Mouse (Mus musculus) mouse embryonic stem cell (cell line): Measurements from ENCODE around the gene Olfr571.

ENCODE experiments used
- in situ Hi-C, 2 experiments: fragments of 300-500 bp; cut with MboI; formaldehyde crosslinking; loops; 1 replicate in 1 of 2; 3 replicates in 1 of 2; pipeline ENCODE4 v1.14.3; 2019 to 2020; ENCODE audit warnings: low sequenced_read_pairs in 2 of 2, low pct_unique_long_range_greater_than_20kb in 1 of 2, mixed read lengths in 1 of 2; ENCODE audit not compliant: unreplicated experiment in 1 of 2

Gene Olfr571

DNA sequence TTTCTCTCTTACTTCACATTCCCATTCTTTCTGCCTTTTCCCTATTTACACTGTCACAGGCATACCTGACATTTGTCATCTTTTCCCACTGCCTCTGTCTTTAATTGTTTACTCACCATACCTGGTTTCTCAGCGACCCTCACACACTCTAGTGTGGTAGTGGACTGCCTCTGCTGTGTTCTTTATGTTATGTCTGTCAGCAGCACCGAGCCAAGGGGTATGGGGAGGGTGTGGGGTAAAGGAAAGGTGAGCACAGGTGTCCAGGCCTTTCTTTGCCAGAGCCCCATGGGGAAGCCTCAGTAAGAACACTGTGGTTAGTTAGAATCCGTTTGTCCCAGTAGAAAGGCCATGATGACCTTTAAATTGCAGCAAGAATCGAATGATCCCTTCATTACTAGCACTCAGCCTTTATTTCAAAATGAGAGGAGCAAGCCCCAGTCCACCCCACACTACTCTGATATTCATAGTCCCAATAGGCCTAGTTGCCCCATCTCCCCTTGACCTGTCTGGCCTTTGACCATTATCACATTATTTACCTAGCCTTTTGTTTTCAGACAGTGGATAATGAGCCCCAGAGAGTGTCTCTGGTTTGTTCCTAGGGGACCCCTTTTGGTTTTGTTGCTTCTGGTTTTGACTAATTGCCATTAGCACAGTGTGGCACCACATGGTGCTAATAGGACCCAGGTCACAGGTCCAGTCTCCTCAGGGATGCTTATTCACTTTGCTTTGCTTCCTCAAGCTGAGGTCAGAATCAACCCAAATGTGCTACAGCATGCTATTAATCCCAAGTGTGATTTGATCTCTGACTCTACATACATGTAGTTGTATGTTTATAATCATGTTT lies at the start of gene Olfr571:
Gene Olfr571 (minus strand): TSS at position 505 of the 844 bp plus-strand sequence.
- in situ Hi-C loops = loop anchor here (10.0 to 25.0 kb wide), 3 partner anchors 222 to 405 kb away; partner anchors contain the start of gene Olfr557 (in 1 of the 2)

DNA sequence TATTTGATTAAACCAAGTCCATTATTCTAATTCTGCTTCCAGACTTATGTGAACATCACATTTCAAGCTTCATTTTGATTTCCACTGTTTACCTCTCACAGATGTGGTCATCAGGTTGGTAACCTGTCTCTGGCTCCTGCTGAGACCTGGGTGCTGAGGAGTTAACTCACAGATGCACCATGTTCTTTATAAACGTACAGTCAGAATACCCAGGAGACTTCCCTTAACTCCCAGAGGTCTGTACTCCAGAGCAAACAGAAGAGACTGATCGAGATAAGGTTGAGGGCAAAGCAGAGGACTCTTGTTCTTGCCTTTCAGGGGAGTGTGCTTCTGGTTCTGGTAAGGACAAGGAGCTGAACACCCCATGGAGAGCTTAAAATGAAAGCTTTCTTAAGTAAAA lies 45.0 kb upstream of the Olfr571 start, which contains the start of gene Olfr576:
Gene Olfr576 (plus strand): TSS at position 301 of the 400 bp plus-strand sequence.
- in situ Hi-C loops = no loop called here

DNA sequence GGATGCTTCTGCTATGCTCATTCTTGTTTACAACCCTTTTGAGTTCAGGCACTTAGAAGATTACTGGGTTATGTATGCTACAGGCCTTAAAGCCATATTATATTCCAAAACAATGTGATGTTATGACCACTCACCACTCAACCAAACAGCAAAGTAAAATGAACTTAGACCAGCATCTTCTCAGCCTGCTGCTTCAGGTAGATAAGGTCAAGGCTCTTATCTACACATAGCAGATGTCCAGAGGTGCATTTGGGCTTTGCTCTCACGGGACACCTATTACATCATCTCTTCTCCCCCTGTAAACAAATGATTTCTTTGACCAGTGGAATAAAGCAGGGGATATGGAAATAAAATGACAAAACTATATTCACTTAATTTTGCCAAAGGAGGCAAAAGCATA lies 41.3 kb upstream of the Olfr571 start, which contains the start of gene Olfr575:
Gene Olfr575 (minus strand): TSS at position 183 of the 400 bp plus-strand sequence.
- in situ Hi-C loops = no loop called here

DNA sequence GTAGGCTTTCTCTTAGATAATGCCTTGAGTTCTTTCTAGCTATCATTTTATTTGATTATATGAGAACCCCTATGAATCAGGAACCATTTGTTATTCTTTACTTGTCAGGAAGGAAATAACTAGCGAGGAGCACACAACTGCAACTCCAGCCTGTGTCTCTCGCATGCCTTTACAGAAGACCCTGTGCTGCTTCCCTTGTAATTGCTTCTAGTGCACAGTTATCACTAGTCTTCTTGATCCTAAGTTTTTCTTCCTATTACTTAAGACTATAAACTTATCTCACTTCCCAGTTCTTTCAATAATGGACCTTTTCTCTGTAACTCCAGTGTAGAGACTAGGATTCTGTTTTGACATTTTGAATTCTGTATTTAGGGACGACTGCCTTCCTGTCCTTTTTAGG lies 40.8 kb upstream of the Olfr571 start:
- in situ Hi-C loops = no loop called here

DNA sequence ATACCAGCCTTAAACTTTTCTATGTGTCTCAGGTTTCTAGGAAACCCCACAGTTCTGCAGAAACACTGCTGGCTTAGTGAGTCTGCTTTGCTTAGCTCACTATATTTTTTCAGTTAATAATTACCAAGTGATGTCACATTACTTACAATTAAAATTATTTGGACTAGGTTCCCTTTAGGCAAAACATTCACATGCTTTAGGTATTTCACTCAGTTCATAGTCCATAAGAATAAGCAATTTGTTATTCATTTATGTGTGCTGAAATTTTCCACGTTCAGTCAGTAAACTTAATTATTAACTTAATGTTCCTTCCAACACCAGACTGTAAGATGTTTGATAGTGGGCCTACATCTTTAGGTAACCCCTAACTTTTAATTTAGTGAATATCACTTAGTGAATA lies 33.4 kb upstream of the Olfr571 start:
- in situ Hi-C loops = no loop called here

DNA sequence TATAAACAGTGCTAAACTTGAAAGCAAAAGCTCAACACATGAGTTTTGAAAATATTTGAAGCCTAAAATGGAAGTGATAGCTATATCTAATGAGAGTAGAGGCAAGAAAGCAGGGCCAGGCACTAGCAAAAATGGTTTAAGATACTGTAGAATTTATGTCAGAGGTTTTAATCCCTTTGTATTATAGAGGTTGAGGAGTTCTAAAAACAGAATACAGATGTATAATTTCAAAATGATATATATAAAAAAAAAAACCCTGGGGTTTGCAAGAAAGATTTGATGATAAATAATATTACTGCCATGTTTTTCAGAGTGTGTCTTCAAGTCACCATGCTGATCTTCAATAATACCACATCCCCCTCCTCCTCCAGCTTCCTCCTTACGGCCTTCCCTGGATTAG lies 30.8 kb upstream of the Olfr571 start, which contains the start of gene Olfr574:
Gene Olfr574 (plus strand): TSS at position 301 of the 400 bp plus-strand sequence.
- in situ Hi-C loops = no loop called here

DNA sequence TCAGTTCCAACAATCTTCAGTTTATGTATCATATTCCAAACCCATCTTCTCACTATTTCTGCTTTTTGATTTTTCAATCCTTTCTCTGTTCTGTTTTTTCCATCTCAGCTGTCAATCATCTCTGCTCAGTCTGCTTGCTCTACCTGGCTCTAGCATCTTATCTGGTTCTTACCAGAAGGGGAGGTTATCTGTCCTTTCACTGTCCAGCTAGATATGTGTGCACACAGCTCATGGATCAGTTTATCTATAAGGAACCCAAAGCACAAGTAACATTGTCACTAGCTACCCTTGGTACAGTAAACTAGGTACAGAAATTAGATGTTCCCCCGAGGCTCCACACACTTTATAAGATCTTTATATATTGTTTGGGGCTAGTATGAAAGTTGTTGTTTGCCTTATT lies 26.1 kb upstream of the Olfr571 start:
- in situ Hi-C loops = no loop called here

DNA sequence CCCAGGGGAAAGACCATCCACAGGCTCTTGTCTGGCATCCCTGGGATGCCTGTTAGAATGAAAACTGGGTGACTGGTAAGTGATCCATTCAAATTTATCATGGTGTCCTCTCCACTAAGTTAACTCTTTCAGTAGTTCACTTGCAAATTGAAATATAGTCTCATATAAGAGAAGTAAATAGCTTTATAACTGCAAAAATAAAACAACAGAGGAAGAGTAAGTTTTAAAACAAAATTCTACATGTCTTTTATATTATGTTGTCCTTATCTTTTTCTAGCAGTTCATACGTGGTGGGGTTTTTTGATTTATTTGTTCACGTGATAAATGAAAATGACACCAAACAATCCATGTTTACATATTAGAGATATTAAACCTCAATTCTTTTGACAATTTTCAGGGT lies 25.1 kb upstream of the Olfr571 start, which contains the start of gene Olfr573-ps1:
Gene Olfr573-ps1 (minus strand): TSS at position 101 of the 400 bp plus-strand sequence.
- in situ Hi-C loops = no loop called here

DNA sequence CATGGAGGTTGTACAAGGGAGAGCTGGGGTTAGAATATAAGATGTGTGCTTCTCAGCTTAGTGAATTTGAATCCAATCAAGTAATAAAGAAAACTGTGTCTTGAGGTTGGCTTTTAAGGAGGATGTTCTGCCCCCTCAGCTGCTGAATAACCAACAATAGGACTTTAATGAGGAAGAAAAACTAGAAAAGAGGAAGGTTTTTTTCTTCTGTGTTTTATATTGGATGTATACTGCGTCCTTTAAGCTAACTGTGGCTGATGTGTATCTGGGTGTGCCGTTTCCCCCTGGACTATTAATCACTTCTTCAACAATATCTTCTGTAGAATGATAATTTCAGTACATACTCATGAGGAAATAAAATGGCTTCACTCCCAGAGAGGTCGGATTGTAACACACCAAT lies 9.8 kb upstream of the Olfr571 start:
- in situ Hi-C loops = no loop called here

DNA sequence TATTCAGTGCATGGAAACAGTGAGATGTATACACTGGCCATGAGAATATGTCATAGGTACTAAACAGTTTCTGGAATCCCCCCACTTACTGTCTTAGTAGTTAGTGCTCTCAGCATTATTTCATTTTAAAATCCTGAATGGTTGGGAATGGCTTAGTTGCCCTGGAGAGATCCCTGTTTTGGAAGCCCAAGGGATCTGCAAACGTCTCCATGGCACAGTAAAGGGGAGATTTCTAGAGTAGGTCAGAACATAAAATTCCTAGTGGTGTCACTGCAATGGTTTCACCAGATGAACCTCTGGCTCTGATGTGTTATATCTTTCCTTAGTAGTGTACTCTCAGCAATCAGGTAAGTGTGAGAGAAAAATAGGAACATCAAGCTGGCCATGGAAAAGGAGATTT lies 6.8 kb upstream of the Olfr571 start, which contains the start of gene Olfr572:
Gene Olfr572 (plus strand): TSS at position 301 of the 400 bp plus-strand sequence.
- in situ Hi-C loops = loop anchor here in 1 of 2 experiments (25.0 kb wide), 1 partner anchor 412 kb away; no protein-coding TSS in a partner anchor

DNA sequence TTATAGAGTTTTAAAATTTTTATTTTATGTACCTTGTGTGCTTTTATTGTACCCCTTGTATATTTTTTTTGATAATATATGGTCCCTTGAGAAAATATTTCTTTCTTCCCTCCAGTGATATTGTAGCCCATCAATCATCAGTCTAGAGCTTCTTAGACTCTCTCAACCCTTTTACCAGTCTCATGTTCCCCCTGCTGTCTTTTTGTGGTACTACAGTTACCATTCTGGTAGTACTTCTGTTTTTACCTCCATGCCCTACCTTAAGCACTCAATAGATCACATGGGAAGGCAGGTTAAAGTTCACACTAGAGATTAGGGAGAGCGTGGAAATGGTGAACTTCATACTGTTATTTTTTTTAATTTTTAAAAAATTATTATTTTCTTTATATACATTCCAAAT lies 2.3 kb upstream of the Olfr571 start:
- in situ Hi-C loops = loop anchor here (10.0 to 25.0 kb wide), 3 partner anchors 225 to 407 kb away; partner anchors contain the start of gene Olfr557 (in 1 of the 2)

DNA sequence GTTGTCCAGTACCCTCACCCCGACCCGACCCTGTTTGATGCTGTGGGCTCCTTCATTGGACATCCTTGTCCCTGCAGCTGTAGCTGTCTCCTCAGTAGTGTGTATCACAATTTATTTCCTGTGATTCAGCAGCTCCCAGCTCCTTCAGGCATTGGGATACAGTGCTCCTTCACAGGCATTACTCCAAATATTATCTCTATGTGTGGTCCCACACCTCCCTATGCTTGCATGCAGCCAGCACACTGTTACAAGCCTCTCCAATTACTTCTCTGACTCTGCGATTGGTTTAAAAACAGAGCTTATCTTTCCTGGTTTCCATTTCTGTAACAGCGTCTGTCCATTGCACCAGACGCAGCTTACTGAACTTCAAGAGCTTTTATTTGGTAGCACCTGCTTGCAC lies 931 bp downstream of the Olfr571 start:
- in situ Hi-C loops = loop anchor here (10.0 to 25.0 kb wide), 3 partner anchors 222 to 404 kb away; partner anchors contain the start of gene Olfr557 (in 1 of the 2)

DNA sequence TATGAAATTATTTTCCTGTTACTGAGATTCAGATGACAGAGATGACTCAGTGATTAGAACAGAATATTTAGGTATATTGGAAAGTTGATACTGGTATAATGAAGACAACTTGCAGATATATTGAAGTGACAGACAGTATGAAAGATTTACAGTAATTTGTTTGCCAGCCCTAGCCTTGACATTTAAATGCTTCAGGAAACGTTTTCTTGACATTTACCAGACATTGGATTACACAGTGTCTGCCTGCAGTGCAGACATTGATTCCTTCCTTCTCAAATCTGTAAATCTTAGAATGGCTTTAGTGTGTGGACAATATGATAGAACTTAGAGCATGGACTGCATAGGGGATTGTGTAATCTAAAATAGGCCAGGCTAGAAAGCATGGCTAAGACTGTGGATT lies 2.1 kb downstream of the Olfr571 start:
- in situ Hi-C loops = loop anchor here (10.0 to 25.0 kb wide), 3 partner anchors 220 to 403 kb away; partner anchors contain the start of gene Olfr557 (in 1 of the 2)

DNA sequence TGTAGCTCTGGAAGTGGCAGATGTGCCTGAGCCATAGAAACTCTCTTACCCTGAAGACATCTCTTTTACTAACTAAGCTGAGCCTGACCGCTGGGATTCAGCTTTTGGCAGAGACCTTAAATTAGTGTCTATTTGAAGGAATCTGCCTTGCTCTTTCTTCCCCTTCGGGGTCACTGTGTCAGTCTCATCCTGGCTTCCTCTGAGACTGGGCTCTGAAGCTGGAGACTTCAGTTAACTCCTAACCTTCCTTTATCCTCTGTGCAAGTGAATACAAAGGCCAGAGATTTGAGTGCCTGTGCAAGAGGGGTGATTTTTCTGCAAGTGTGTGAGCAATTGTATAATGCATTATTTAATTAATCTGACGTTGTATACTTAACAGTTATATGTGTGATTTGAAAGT lies 26.6 kb downstream of the Olfr571 start, which contains the start of gene Olfr569:
Gene Olfr569 (minus strand): TSS at position 101 of the 400 bp plus-strand sequence.
- in situ Hi-C loops = no loop called here

DNA sequence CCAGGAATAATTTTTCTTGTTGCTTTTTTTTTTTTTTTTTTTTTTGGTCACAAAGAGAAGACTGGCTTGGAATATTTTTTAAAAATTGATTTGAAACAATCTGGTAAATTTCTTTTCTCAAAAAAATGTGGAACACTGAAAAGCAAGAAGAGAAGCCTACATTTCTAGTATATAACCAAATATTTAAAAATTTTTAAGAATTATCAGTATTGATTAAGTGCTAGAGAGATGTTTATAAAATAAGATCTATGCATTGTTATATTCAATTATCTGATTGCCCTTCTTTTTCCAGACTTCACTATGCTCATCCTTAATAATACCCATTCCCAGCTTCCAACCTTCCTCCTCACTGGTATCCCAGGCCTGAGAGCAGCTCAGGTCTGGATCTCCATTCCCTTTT lies 40.5 kb downstream of the Olfr571 start, which contains the start of gene Olfr568:
Gene Olfr568 (plus strand): TSS at position 301 of the 400 bp plus-strand sequence.
- in situ Hi-C loops = no loop called here

DNA sequence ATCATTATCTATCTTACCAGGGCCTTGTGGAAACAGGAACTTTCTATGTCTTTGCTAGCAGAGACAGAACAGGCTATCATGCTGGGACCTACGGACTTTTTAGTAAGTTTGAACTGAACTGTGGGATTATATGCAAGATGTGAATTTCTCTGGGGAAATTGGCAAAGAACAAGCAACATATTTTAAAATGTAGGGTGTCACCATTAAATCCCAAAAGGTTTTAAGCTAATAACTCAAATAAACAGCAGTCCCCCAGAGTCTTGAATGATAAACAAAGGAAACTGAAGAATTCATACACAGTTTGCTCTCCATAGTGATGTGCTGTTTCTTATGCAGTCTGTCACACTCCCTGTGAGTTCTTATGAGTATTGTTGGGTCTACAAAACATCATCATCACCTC lies 58.7 kb downstream of the Olfr571 start, which contains the start of gene Olfr566:
Gene Olfr566 (minus strand): TSS at position 101 of the 400 bp plus-strand sequence.
- in situ Hi-C loops = no loop called here

DNA sequence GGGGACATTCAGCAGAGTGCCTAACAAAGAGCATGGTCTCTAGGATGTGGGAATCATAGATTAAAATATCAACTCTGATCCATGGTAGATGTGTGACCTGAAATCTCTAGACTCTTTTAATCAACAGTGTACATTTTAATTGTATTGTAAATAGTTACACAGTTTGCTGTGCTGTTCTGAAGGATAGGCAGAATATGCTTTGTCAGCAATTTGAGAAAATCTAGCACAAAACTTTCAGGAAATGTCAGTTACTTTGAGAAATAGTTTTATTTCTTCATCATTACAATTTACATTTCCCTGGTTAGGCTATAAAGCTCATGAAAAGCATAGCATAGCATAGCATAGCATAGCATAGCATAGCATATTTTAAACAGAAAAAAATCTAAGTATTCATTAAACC lies 61.5 kb downstream of the Olfr571 start:
- in situ Hi-C loops = no loop called here
